Mouse (Mus musculus) olfactory bulb, adult 2 months (tissue): Measurements from ENCODE around the gene Tgfb2.

Source experiments
- CTCF ChIP-seq: fragments of 200-500 bp; IDR thresholded peaks from 2 replicates; pipeline ENCODE4 v1.5.1; 2012; ENCODE audit warnings: low read depth, mild to moderate bottlenecking, low read length, moderate library complexity; ENCODE audit not compliant: insufficient read depth
- POLR2A ChIP-seq: fragments of 200-500 bp; IDR thresholded peaks from 2 replicates; pipeline ENCODE4 v1.6.1; 2012; ENCODE audit warnings: mild to moderate bottlenecking, low read depth, low read length, moderate library complexity; ENCODE audit not compliant: insufficient read depth

- TF ChIP-seq CTCF (no peak), POLR2A (no peak)
Measured at GRCm38 (mm10) chr1:186657559-186658219, 48.1 kb downstream of the Tgfb2 start.
